Mouse (Mus musculus): ENCODE results near the gene Creld2. TPM values are rescaled to one million over a fixed set of nuclear protein-coding genes. Genes with fewer than 3 reads are reported as not detected.

The Creld2 gene
- 63.9 TPM for polyA plus RNA-seq (2014; fragmentation: Illumina TruSeq; extraction: RNeasy Lipid Tissue Mini Kit (QIAGEN cat#74804); ENCODE audit: low read depth, low replicate concordance)

GRCm38 (mm10) chr15:88819026-88819905 is at the start of gene Creld2, which contains the start of gene Alg12:
Gene Creld2 (plus strand): TSS chr15:88819646.
Gene Alg12 (minus strand): TSS chr15:88819318.

GRCm38 (mm10) chr15:88861772-88862622 is 42.6 kb downstream of the Creld2 start, which contains the start of gene Pim3:
Gene Pim3 (plus strand): TSS chr15:88862186.

Other genes starting within 250 kb of the Creld2 start
- gene Zdhhc25, start 219.3 kb upstream of the Creld2 start, polyA plus RNA-seq (2014; fragmentation: Illumina TruSeq; extraction: RNeasy Lipid Tissue Mini Kit (QIAGEN cat#74804); ENCODE audit: low read depth, low replicate concordance) = 14.4 TPM
- gene Brd1, start 85.4 kb upstream of the Creld2 start, polyA plus RNA-seq (2014; fragmentation: Illumina TruSeq; extraction: RNeasy Lipid Tissue Mini Kit (QIAGEN cat#74804); ENCODE audit: low read depth, low replicate concordance) = 16.4 TPM
- gene Zbed4, start 68.0 kb upstream of the Creld2 start, polyA plus RNA-seq (2014; fragmentation: Illumina TruSeq; extraction: RNeasy Lipid Tissue Mini Kit (QIAGEN cat#74804); ENCODE audit: low read depth, low replicate concordance) = 27.3 TPM
- 6.8 TPM for gene Alg12, start 328 bp upstream of the Creld2 start, polyA plus RNA-seq (2014; fragmentation: Illumina TruSeq; extraction: RNeasy Lipid Tissue Mini Kit (QIAGEN cat#74804); ENCODE audit: low read depth, low replicate concordance)
- gene Pim3, start 42.5 kb downstream of the Creld2 start, polyA plus RNA-seq (2014; fragmentation: Illumina TruSeq; extraction: RNeasy Lipid Tissue Mini Kit (QIAGEN cat#74804); ENCODE audit: low read depth, low replicate concordance) = 0.80 TPM
- gene Ttll8, start 134.8 kb downstream of the Creld2 start, polyA plus RNA-seq (2014; fragmentation: Illumina TruSeq; extraction: RNeasy Lipid Tissue Mini Kit (QIAGEN cat#74804); ENCODE audit: low read depth, low replicate concordance) = 91.5 TPM
- gene Mlc1, start 159.4 kb downstream of the Creld2 start, polyA plus RNA-seq (2014; fragmentation: Illumina TruSeq; extraction: RNeasy Lipid Tissue Mini Kit (QIAGEN cat#74804); ENCODE audit: low read depth, low replicate concordance) = 14.4 TPM
- 50.2 TPM for gene Mov10l1, start 163.3 kb downstream of the Creld2 start, polyA plus RNA-seq (2014; fragmentation: Illumina TruSeq; extraction: RNeasy Lipid Tissue Mini Kit (QIAGEN cat#74804); ENCODE audit: low read depth, low replicate concordance)
- gene Panx2, start 240.1 kb downstream of the Creld2 start, polyA plus RNA-seq (2014; fragmentation: Illumina TruSeq; extraction: RNeasy Lipid Tissue Mini Kit (QIAGEN cat#74804); ENCODE audit: low read depth, low replicate concordance) = not detected